Mouse (Mus musculus) neural tube, embryonic 10.5 days (tissue): ENCODE results near the gene Nrf1.

ENCODE experiments used
- DNase-seq: peaks from one replicate; pipeline ENCODE4 v3.0.0-alpha.2; 2017; ENCODE audit warnings: low spot score; ENCODE audit errors: extremely low spot score

Nrf1 gene

DNA sequence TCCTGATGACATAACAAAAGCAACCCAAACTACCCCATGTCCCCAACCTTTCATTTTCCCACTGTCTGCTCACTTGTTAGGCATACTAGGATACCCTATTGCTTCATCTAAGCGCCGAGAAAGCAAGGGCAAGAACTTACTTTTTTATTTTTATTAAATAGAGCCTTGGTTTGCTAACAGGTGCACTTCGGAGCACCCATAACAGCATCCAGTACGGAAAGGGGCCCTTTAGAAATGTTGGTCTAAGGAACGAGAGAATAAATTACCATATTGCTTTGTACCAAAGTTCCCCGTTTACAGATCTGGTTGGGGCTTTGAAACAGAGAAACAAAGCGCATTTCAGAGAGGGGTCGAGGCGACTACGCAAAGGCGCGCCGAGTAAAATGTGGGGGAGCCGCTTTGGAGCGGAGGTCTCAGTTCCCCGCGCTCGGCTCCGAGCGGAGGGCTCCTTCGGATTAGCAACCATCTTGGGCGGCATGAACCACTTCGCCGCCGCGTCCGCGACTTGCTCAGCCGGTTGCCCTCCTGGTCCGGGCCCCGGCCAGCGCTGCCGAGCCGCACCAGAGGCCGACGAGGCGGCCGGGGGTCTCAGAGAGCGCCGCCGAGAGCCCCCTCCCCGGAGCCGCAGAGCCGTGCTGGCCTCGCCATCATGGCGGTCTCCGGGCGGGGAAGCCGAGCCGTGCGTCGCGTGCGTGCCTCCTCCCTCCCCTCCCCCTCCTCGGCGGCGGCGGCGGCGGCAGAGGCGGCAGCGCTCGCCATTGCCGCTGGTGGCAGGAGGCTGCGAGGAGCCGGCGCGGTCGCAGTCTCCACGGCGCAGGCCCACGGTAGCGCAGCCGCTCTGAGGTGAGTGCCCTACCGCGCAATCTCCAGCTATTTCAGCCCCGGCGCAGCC lies at the start of gene Nrf1:
Gene Nrf1 (plus strand): TSS at position 718 of the 892 bp plus-strand sequence.
- peak; percentile 94 for DNase-seq

DNA sequence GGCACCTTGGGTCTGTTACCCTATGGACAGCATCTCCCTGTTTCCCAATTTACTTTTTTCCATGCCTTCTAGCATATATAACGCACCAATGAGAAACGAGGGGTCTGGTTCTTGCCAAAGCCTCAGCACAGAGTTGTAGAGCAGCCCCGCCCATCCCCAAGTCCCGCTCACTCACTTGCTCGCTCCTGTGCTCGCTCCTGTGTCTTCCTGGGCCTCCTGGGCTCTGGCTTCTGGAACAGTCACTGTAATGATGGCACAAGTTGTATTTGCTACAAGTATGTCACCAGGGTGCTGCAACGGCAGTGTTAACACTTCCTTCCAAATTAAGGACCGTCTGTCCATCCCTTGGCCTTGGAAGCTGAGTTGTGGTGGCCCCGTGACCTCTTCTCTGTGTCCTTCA lies 49.6 kb upstream of the Nrf1 start:
- no peak for DNase-seq

DNA sequence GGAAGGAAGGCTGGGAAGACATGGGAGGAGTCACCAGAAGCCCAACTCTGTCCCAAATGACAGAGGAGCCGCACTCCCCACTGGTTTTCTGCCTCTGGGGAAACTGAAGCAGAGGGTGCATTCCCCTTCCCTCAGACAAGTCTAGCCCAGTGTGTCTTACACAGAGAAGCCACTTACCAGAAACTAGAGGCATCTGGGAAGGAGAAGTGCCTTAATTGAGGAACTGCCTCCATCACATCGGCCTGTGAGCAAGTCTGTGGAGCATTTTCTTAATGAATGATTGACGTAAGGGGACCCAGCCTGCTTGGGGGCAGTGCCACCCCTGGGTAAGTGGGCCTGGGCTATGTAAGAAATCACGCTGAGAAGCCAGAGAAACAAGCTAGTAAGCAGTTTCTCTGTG lies 49.0 kb upstream of the Nrf1 start:
- no peak for DNase-seq

DNA sequence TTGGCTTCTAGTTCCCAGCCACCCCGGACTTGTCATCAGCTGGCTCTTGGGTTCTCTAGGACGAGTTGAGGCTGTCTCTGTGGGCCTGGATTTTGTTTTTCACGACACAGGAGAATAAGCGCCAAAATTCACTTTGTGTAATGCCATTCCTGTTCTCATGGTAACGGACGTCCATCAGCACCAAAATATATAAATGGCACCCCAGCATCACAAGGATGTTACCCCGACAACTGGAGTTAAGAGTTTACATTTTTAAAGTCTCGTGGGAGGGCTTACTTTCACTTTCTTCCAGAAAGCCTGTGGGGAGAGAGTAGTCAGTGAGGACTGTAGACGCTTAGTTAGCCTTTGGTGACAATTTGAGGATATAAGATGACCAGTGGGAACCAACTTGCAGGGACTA lies 45.2 kb upstream of the Nrf1 start:
- DNase-seq, result no peak

DNA sequence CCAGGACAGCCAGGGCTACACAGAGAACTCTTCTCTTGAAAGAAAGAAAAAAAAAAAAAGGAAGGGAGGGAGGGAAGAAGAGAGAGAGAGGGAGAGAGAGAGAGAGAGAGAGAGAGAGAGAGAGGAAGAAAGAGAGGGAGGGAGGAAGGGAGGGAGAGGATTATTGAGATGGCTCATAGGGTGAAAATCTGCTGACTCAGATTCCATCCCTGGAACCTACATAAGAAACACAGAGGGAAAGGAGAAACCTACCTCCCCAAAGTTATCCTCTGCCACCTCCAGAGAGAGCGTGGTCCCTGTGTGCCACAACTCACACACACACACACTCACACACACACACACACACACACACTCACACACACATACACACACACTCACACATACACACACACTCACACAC lies 41.9 kb upstream of the Nrf1 start:
- no peak for DNase-seq

DNA sequence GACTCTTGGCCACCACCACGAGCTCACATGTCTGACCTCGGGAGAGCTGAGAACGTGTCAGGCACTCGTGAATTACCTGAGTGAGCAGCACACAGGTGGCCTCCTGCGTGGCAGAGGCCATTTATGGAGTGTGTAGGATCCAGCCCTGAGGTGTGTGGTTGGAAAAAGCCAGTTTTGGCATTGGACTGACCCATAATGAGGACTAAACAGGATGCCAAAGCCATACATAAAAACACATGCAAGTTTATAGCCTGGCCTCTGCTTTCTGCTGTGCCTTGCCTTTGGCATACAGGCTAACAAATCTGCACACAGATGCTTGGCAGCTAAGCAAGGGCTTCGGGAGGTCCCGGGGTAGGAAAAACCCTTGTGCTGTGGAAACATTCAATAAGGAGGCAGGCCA lies 38.6 kb upstream of the Nrf1 start:
- DNase-seq, result no peak

DNA sequence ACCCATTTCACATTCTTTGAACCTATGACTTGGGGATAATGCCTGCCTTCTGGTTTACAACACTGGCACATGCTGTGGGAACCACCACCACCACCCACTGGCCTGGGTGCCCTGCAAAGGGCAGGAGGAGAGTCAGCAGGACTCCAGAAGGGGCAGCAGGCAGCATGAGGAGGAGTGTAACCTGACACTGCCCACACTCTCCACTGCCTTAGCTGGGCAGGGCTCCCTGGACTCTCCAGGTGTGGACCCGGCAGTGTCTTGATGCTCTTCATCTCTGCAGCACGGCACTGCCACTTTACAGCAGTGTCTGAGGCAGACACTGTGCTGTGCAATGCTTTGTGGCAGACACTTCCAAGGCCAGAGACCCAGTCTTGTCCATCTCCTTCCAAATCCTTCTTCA lies 34.3 kb upstream of the Nrf1 start:
- DNase-seq, result no peak

DNA sequence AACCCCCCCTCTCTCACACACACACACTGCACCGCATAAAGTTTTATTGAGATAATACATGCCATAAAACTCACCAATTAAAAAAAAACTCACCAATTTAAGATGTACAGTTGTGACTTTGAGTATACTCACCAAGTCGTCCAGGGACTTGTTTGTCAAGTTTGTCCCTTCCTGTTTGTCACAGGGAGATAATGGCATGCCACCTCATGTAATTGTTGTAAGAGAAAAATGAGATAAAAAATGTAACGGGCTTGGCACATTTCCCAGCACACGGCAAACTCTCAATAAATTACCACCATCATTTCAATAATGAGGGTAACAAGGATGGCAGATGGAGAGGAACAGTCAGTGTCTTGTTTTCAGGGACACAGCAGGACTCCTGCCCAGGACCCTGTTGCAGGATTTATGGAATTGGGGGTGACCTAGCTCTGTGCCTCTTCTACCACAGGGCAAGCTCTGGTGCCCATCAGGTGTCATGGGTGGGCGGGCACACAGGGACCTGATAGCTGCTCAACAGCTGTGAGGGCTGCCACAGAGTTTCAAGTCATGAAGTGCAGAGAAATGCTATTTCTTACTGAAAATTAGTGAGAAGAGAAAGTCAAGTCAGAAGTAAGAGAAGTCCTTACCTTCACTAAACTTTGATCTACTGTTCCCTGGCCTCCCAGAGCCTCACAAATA lies 33.5 kb upstream of the Nrf1 start:
- no peak for DNase-seq

DNA sequence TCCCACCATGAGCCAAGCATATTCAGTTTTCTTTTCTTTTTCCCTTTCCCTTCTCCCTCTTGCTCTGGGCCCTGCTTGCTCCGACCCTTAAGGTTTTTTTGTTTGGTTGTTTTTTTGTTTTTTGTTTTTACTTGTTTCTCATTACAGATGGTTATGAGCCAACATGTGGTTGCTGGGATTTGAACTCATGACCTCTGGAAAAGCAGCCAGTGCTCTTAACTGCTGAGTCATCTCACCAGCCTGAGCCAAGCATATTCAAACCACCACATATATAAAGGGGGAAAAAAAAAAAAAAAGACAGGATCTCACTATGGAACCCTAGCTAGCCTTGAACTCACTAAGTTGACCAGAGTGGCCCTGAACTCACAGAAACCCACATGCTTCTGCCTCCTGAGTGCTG lies 26.5 kb upstream of the Nrf1 start:
- DNase-seq, result no peak

DNA sequence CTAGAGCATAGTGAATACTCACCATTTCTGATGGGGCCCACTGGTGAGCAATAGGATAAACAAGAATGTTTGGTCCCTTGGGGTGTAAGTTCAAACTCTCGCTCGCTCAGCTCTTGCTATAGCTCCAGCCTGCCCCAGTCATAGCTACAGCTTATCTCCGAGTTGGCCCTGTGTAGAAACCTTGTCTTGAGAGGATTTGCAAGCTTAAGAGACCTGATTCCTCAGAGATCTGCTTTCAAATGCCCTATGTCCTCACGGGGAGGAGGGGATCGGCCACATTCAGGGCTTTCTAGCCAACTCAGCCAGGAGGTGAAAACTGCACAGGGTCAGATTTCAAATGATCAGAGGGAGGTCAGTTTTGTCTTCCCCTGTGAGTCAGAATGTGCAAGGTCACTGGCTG lies 26.1 kb upstream of the Nrf1 start:
- no peak for DNase-seq

DNA sequence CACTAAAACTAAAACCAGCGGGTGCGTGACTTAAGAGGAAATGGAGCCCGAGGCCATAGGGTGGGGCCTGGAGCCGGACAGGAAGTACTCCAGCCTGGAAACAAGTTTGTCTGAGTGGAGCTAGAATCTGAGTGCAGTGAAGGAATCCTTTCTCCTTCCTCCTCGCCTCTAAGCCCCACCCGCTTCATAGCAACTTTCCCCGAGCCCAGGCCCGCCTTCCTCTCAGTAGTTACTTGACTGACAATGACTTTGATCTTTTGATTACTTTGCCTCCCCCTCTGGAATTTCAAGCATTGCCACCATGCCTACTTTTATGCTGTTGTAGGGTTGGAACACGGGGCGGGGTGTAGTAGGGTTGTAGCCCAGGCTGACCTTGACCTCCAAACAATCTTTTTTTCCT lies 21.0 kb upstream of the Nrf1 start:
- DNase-seq, result no peak

DNA sequence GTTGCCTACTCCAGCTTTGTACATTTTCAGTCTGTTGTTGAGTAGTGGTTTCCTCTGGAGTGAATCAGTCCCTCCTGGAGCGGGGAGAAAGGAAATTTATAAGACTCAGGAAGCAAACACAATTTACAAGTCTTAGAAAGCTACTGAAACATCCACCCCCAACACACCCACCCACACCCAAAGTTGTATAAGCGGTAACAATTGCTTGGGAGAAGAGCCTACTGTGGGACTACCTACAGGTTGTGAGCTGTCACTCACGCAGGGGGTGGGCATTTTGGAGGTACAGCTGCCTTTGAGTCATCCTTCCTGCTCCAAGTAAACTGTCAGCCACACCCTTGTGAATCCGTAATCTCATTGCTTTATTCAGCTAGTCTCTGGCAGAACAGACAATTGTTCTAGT lies 19.4 kb upstream of the Nrf1 start:
- DNase-seq, result no peak

DNA sequence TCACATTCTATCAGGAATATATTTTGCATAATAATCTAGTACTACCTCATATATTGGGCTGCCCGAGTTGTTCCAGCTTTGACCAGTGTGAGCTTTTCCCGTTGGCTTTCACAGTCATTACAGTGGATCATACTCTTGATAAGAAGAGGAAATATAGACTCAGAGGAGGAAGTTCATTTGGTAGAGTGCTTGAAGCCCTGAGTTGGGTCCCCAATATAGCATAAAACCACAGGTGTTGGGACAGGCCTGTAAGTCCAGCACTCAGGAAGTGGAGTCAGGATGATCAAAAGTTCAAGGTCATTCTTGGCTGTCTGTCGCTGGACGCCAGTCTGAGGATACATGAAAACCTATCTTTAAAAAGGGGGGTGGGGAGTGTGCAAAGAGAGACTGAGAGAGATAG lies 12.7 kb upstream of the Nrf1 start:
- no peak for DNase-seq

DNA sequence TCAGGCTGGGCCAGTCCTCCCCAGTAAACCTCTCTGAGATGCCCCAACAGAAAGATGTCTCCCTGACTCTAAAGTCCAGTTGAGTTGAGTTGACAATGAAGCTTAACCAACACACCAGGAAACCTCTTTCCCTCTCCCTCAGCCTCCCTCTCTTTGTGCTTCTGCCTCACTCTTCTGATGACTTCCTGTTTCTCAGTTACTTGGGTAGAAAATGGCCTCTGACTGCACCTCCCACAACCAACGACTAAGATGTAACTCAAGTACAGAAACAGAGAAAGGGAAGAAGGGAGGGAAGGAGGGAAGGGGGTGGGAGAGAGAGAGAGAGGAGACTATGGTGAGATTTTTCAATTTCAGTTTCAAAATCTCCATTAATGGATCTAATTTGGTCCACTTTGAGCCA lies 6.3 kb upstream of the Nrf1 start:
- DNase-seq, result no peak

DNA sequence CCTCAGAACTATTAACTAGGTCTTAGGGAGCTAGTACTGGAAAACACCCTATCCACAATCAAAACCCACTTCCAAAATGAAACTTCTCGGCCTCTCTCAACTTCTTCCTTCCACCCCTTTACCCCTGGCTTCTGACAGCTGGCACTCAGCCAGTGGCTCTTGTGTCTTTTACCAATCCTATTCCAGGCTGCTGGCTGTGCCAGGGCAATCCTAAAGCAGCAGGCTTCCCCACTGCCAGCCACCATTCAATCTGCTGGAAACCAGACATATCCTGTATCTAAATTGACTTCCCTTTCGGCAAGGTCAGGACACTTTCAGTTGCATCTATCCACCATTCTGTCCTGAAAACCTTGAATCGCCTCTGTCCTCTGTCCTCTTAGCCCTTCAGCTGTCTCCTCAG lies 5.3 kb upstream of the Nrf1 start:
- DNase-seq, result no peak

DNA sequence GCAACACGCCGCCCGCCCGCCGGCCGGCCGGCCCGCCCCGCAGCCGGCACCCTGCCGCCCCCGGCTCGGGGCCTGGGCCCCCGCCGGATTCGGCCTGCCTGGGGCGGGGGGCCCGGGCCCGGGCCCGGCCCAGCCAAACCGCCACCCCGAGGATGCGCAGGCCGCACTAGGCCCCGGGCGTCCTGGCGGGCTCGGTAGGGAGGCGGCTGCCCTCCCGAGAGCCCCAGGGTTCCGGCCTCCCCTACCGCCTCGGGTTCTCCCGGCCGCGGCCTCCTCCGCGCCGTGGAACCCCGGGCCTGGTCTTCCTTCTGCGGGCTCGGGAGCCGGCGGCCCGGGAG lies 344 bp downstream of the Nrf1 start:
- DNase-seq, result no peak

DNA sequence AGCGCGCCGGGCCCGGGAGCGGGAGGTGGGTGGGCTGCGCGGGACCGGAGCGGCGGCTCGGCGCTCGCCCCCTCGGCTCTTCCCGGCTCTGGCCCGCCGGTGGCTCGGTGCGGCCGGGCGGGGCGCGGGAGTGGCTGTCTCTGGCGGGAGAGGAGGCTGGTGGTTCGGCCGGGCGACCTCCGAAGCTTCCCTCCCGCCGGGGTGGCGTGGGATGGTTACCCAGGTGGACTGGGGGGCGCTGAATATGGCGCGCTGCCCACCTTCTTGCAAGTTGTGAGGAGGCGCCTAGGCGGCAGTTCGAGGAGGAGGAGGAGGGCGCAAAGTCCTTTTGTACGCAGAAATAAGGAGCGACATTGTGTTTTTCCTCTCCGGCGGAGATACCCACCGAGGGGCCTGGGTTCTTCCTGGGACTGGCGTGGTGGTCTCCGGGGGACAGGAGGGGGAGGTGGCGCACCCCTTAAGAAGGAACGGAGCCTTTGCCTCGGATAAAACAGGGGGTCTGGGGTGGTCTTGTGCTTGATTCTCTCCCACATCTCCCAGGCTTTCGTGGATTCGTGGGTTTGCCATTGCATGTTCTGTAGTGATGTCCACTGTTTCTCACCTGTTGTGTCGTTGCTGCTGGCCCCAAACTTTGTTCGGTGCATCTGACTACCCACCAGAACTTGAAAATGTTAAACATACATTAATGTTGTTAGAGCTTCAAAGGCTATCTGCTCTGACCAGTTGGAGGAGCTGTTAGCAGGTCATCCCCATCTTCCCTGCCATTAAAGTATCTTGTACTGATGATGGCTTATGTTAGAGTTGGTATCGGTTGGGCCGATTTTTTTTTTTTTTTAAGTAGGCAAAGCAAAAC lies 939 bp downstream of the Nrf1 start:
- DNase-seq, result peak; percentile 80

DNA sequence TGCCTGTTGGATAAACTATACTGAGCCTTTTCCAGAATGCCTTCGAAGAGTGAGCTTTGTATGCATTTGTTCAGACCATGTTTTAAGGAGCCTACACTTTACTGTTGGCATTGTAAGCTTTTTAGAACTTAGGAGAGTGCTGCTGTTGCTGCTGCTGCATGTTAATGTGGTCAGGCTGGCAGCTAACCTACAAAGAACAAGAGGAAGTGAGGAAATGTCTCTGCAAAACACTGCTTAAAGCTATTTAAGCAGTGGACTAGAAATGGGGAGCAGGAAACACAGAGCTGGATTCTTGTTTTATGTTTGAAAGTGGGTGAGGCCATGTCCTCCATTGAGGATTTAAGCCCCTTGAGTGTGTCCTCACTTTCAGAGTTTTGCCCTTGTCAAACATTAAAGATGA lies 5.3 kb downstream of the Nrf1 start:
- no peak for DNase-seq

DNA sequence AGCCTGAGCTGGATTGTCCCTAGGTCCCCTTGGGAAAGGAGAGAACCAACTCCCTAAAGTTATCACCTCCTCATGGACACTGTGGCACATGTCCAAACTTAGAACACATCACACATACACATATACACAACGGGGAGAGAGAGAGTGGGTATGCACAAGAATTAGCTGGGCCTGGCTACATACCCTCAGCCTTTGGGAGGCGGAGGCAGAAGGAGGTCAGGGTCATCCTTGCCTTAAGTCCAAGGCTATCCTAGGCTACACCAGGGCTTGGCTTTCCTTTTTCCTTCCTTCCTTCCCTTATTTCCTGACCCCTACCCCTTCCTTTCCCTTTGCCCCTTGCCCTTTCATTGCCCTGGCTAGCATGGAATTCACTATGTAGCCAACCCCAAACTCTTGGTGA lies 14.8 kb downstream of the Nrf1 start:
- no peak for DNase-seq

DNA sequence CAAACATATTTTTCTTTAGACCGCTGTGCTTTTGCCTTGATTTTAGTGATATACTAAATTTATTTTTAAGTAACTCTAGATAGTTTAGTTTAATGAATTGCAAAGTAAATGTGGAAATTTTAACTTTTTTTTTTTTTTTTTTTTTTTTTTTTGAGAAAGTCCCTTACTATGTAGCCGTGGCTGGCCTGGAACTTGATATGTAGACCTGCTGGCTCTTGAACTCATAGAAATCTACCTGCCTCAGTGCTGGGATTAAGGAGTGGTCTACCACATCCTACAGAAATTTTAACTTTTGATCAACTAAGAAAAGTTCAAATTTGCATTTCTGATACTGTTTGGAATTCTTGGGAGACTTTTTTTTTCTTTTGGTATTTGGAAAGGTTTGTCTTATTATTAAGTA lies 17.6 kb downstream of the Nrf1 start:
- no peak for DNase-seq

DNA sequence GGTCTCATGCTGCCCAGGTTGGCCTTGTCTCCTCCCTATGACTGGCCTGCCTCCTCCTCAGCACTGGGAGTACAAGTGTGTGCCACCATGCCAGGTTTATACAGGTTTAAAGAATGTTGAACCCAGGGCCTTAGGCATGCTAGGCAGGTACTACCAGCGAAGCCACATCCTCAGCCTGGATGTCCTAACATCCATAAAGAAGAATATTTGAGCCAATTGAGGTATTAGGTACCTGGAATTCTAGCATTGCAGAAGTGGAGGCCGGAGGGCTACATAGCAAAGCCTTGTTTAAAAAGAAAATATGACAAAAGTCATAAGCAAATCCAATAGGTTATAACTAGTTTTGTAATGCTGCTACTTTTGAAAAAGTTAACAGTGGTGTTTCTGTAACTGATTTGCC lies 19.0 kb downstream of the Nrf1 start:
- no peak for DNase-seq

DNA sequence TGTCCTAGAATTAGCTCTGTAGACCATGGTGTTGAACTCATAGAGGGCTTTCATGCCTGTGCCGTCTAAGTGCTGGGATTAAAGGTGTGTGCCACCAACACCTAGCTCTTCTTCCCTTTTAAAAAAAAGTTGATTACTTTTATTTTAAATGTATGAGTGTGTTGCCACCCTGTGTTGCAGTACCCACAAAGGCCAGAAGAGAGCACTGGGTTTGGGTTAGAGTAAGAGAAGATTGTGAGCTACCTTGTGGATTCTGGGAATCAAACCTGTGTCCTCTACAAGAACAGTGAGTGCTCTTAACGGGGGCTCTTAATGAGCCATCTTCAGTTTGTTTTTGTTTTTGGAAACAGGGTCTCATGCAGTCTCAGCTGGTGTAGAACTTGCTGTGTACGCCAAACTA lies 24.7 kb downstream of the Nrf1 start:
- no peak for DNase-seq
